Mouse (Mus musculus) left cerebral cortex, postnatal 14 days (tissue): ENCODE data around the gene Olfr1454. TPM values are rescaled to one million over a fixed set of nuclear protein-coding genes. Genes with fewer than 3 reads are reported as not detected.

Source experiments
- DNase-seq, 2 experiments: peaks; one replicate each; pipeline ENCODE4 v3.0.0; 2021 to 2022; ENCODE audit warnings: low spot score in 2 of 2, mixed read lengths in 1 of 2
- intact Hi-C: fragments of 180-260 bp; cut with DNase I; formaldehyde crosslinking; loops from one replicate; pipeline ENCODE4 v1.15.1; 2025
- long read RNA-seq, 2 experiments: library from polyadenylated mRNA; stranded (forward); transcript quantifications; one replicate each; pipeline ENCODE4 v2.0.0; 2021
- total RNA-seq, 2 experiments: library from RNA; stranded (reverse); gene quantifications; 2 replicates each; pipeline ENCODE4 v1.2.3; 2021

Olfr1454 gene
- total RNA-seq = not detected
- long read RNA-seq, experiment 1 = 0 reads
- long read RNA-seq, experiment 2 = 0 reads

- no peak for DNase-seq
- intact Hi-C loops = no loop called here
These were observed at the start of gene Olfr1454 for GRCm38 (mm10) chr19:13060310-13060709. TSS of gene Olfr1454 (plus strand) at chr19:13060610.

- intact Hi-C loops = no loop called here
These were observed 32.2 kb upstream of the Olfr1454 start, which contains the start of gene Olfr1453 for GRCm38 (mm10) chr19:13028227-13028626. TSS of gene Olfr1453 (minus strand) at chr19:13028327.

GRCm38 (mm10) chr19:13093908-13094307 is 33.5 kb downstream of the Olfr1454 start:
- DNase-seq = no peak
- intact Hi-C loops = no loop called here

More at GRCm38 (mm10) chr19:13028227-13028626, 32.2 kb upstream of the Olfr1454 start, which contains the start of gene Olfr1453:
- no peak for DNase-seq

GRCm38 (mm10) chr19:13097791-13098190 is 37.4 kb downstream of the Olfr1454 start, which contains the start of gene Olfr1457:
TSS of gene Olfr1457 (minus strand) at chr19:13097891.
- no peak for DNase-seq
- intact Hi-C loops = no loop called here

- intact Hi-C loops = no loop called here
- DNase-seq = no peak
These were observed 46.3 kb downstream of the Olfr1454 start, which contains the start of gene Olfr1458 for GRCm38 (mm10) chr19:13106675-13107074. TSS of gene Olfr1458 (minus strand) at chr19:13106775.

Other genes with a start within 250 kb of the Olfr1454 start
- not detected for gene Gm5244, start 213.9 kb upstream of the Olfr1454 start, total RNA-seq
- not detected for gene Olfr1444, start 203.3 kb upstream of the Olfr1454 start, total RNA-seq
- not detected for gene Olfr1445, start 176.8 kb upstream of the Olfr1454 start, total RNA-seq
- gene Olfr1446, start 167.1 kb upstream of the Olfr1454 start, total RNA-seq = not detected
- not detected for gene Olfr1447, start 156.9 kb upstream of the Olfr1454 start, total RNA-seq
- gene Olfr1448, start 136.2 kb upstream of the Olfr1454 start, total RNA-seq = not detected
- gene Olfr1449, start 129.8 kb upstream of the Olfr1454 start, total RNA-seq = not detected
- not detected for gene Olfr1450, start 110.4 kb upstream of the Olfr1454 start, total RNA-seq
- gene Olfr1451, start 65.6 kb upstream of the Olfr1454 start, total RNA-seq = not detected
- gene Olfr1453, start 32.3 kb upstream of the Olfr1454 start, total RNA-seq = not detected
- gene Olfr1457, start 37.3 kb downstream of the Olfr1454 start, total RNA-seq = not detected
- not detected for gene Olfr1458, start 46.2 kb downstream of the Olfr1454 start, total RNA-seq
- gene Olfr1459, start 88.9 kb downstream of the Olfr1454 start, total RNA-seq = under 1 TPM; 0.07 to 0.17 TPM
- not detected for gene Olfr1461, start 102.4 kb downstream of the Olfr1454 start, total RNA-seq
- not detected for gene Olfr1462, start 125.1 kb downstream of the Olfr1454 start, total RNA-seq
- gene Olfr1463, start 170.7 kb downstream of the Olfr1454 start, total RNA-seq = not detected